Mouse (Mus musculus): ENCODE results near the gene March9. TPM values are rescaled to one million over a fixed set of nuclear protein-coding genes. Genes with fewer than 3 reads are reported as not detected.
A peak's percentile ranks its signal among the peaks of the same experiment; 100 is the strongest.
"Not testable (repeated sequence)": the region's sequence is repeated elsewhere in the genome, so short reads cannot be mapped to it uniquely, and the experiment has no call there.

Gene March9
- total RNA-seq, 2 experiments from 2014 or later, result 75.1 to 76.5 TPM

- intact Hi-C loops (cut with DNase I), result no loop called here
- DNase-seq, result no peak
Measured at GRCm38 (mm10) chr10:127080901-127081780, 21.2 kb upstream of the March9 start.

DNA sequence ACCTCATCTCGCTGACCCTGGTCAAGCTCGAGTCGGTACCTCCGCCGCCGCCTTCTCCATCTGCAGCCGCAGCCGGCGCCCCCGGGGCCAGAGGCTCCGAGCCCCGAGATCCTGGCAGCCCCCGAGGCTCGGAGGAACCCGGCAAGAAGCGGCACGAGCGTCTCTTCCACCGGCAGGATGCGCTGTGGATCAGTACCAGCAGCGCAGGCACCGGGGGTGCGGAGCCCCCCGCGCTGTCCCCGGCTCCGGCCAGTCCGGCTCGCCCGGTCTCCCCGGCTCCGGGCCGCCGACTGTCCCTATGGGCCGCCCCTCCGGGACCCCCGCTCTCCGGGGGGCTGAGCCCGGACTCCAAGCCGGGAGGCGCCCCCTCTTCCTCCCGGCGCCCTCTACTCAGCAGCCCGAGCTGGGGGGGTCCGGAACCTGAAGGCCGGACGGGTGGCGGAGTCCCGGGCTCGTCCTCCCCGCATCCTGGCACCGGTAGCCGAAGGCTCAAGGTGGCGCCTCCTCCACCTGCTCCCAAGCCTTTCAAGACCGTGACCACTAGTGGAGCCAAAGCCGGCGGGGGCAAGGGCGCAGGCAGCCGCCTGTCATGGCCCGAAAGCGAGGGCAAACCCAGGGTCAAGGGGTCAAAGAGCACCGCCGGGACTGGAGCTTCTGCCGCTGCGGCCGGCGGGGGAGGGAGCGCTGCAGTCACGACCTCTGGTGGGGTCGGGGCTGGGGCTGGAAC, 19.8 kb upstream of the March9 start:
- intact Hi-C loops (cut with DNase I), result no loop called here
- peak; percentile 60 for DNase-seq

- intact Hi-C loops (cut with DNase I), result no loop called here
- peak; percentile 65 for DNase-seq
Measured at GRCm38 (mm10) chr10:127078677-127079575, 18.9 kb upstream of the March9 start.

GRCm38 (mm10) chr10:127078001-127078676, 18.2 kb upstream of the March9 start:
- DNase-seq, result no peak
- intact Hi-C loops (cut with DNase I), result no loop called here

GRCm38 (mm10) chr10:127077515-127077914, 17.5 kb upstream of the March9 start:
- DNase-seq, result no peak
- intact Hi-C loops (cut with DNase I), result no loop called here

- DNase-seq, result no peak
- intact Hi-C loops (cut with DNase I), result no loop called here
Measured at GRCm38 (mm10) chr10:127076082-127076481, 16.1 kb upstream of the March9 start.

DNA sequence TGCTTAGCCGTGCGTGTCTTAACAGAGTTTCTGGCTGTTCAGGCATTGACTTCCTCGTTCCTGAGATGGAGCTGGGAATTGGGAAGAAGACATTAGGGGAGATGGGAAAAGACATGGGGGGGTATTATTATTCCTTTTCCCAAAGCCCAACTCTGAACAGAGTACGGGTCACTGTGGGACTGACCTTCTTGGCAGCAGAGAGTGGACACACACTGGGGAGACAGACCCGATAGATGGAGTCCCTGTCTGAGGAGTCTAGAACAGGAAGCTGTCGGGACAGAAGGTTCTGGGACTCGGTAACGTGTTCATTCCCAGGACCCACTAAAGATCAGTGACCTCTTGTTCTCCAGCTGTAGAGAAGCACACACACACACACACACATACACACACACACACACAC, 15.7 kb upstream of the March9 start:
- DNase-seq, result no peak
- intact Hi-C loops (cut with DNase I), result no loop called here

DNA sequence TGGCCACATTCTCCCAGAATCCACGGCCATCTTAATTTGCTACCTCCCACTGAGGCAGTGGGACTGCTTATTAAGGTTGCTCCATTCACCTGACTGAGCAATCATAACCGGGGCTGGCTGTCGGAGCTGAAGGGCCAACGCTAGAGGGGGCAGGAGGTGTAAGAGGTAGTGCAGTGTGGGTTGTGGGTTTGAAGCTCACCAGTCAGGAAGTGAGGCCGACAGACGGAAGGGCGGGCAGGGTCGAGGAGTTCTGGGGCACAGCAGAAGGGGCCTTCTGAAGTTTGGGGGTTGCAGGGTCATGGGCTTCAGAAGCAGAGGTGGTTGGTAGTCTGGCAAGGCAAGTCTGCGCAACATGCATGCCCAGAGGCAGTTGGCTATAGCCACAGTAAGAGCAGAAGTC, 15.1 kb upstream of the March9 start, which contains the start of gene Agap2:
Gene Agap2 (plus strand): TSS at position 205 of the 400 bp plus-strand sequence.
- intact Hi-C loops (cut with DNase I), result no loop called here
- no peak for DNase-seq

GRCm38 (mm10) chr10:127073981-127074380, 14.0 kb upstream of the March9 start:
- intact Hi-C loops (cut with DNase I), result no loop called here
- DNase-seq, result no peak

DNA sequence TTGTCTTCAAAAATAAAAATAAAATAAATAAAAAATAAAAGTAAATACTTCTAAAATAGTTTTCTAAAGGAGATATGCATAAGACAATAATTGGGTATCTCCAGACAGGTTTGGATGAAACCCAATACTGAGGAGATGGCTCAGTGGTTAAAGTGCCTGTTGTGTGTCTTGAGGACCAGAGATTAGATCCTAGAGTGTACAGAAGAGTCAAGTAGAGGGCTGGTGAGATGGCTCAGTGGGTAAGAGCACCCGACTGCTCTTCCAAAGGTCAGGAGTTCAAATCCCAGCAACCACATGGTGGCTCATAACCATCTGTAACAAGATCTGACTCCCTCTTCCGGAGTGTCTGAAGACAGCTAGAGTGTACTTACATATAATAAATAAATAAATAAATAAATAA, 13.0 kb upstream of the March9 start:
- intact Hi-C loops (cut with DNase I); DNase-seq: not testable (repeated sequence)

GRCm38 (mm10) chr10:127072270-127072669, 12.3 kb upstream of the March9 start:
- DNase-seq; intact Hi-C loops (cut with DNase I): not testable (repeated sequence)

DNA sequence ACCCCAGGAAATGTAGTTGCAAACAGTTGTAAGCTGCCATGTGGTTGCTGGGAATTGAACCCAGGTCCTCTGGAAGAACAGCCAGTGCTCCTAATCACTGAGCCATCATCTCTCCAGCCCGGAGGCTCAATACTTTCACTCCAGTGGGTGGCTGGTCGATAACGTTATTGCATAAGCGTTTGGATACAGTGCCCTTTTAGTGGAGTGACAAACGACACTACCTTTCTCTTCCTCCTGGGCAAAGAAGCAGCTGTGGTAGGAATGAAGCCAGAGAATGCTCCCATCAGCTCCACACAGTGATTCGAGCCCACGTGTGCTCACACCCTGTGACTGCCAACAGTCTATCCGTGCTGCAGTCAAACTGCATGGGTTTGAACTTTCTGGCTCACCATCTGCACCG, 11.2 kb upstream of the March9 start:
- intact Hi-C loops (cut with DNase I), result no loop called here
- no peak for DNase-seq

DNA sequence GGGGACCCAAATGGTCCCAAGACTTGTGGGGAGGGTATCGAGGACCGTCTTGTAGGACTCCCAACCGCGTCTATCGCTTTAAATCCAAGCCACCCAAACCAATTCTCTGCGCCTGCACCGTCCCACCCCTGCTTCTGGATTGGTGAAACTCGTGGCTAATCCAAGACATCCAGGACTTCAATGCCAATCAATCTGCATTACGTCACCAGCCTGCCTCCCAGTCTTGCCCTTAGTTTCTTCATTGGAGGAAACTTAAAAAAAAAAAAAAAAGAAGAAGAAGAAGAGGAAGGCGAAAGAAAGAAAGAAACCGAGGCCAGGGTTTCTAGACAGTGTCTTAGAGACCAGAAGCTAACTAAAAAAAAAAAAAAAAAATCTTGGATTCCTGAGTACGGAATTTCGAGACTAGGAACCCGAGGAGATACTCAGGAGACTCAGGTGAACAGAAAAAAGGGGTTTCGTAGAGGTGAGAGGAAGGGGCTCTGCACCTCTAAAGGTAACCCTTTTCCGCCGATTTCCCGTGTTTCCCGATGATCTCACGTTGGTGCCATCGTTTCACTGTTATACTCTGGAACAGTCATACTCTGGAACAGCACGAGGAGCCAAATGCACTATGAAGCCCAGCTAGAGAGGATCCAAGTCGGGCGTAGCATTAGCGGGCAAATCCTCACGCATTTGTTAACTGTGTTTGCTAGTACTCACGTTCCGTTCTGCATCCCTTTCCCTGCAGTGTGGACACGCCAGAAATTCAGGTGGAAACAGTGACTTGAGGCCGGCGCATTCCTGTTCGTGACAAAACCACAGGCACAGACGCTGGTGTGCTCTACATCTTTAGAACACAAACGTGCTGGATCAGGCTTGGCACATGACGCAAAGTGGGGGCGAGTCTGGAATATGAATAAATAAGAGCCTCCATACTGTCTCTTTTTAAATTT, 10.5 kb upstream of the March9 start, which contains the start of gene Tspan31:
Gene Tspan31 (minus strand): TSS at position 75 of the 932 bp plus-strand sequence.
- DNase-seq, result peak; percentile 89
- intact Hi-C loops (cut with DNase I), result no loop called here

- DNase-seq, result peak; percentile 66
- intact Hi-C loops (cut with DNase I), result no loop called here
Measured at GRCm38 (mm10) chr10:127069281-127070189, 9.6 kb upstream of the March9 start.

DNA sequence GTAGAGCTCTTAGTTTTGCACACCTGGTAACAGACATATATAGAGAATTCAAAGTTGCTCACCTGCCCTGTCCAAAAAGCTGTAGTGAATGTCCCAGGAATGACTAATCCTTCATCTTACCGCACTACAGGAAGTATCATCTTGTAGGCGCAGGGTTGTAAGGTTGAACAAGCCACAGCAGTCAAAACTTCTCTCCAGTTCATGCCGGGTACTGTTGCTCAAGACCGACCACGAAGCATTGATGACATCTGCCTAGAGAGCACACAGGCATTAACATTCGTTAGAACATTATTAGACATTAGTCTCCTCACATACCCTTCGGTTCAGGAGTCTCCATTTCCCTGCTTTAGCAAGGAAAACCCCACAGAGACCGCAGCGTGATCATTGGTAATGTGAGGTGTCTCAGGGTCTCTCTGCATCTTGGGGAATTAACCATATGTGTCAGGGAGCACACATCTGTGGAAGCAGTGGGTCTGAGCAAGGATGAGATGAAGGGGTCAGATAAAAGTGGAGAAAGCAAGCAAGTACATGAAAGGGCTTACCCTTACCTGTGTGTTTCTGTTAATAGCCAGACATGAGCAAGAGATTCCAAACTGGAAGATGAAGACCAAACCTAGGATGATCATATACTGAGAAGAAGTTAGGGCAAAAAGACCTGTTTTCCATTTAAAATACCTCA, 8.5 kb upstream of the March9 start:
- intact Hi-C loops (cut with DNase I), result no loop called here
- no peak for DNase-seq

- intact Hi-C loops (cut with DNase I), result no loop called here
- no peak for DNase-seq
Measured at GRCm38 (mm10) chr10:127066519-127067018, 6.6 kb upstream of the March9 start.

GRCm38 (mm10) chr10:127065981-127066380, 6.0 kb upstream of the March9 start:
- no peak for DNase-seq
- intact Hi-C loops (cut with DNase I), result no loop called here
